Mouse (Mus musculus): ENCODE results near the gene Mycbpap.

The Mycbpap gene

GRCm38 (mm10) chr11:94528879-94529278 is 7.3 kb upstream of the Mycbpap start:
- no peak for DNase-seq

GRCm38 (mm10) chr11:94526171-94526879 is 4.8 kb upstream of the Mycbpap start:
- DNase-seq = no peak

- DNase-seq = no peak
These were observed 8.1 kb downstream of the Mycbpap start for GRCm38 (mm10) chr11:94513452-94513851.

GRCm38 (mm10) chr11:94508976-94509375 is 12.6 kb downstream of the Mycbpap start:
- peak; percentile 72 for DNase-seq

GRCm38 (mm10) chr11:94501482-94501881 is 20.1 kb downstream of the Mycbpap start:
- no peak for DNase-seq

- DNase-seq = no peak
These were observed 21.2 kb downstream of the Mycbpap start for GRCm38 (mm10) chr11:94500362-94500761.

- DNase-seq = peak; percentile 63
These were observed 21.8 kb downstream of the Mycbpap start, which contains the start of gene Epn3 for GRCm38 (mm10) chr11:94499661-94500152. Gene Epn3, minus strand, starts transcription at chr11:94499974.

- DNase-seq = peak; percentile 36
These were observed 22.5 kb downstream of the Mycbpap start for GRCm38 (mm10) chr11:94499035-94499434.

- peak; percentile 90 for DNase-seq
These were observed 23.2 kb downstream of the Mycbpap start for GRCm38 (mm10) chr11:94498093-94498996.

GRCm38 (mm10) chr11:94495415-94495814 is 26.1 kb downstream of the Mycbpap start:
- DNase-seq = peak; percentile 66

- no peak for DNase-seq
These were observed 29.8 kb downstream of the Mycbpap start for GRCm38 (mm10) chr11:94491749-94492099.

- DNase-seq = no peak
These were observed 30.4 kb downstream of the Mycbpap start for GRCm38 (mm10) chr11:94491035-94491748.

- DNase-seq = peak; percentile 43
These were observed 31.8 kb downstream of the Mycbpap start for GRCm38 (mm10) chr11:94489745-94490144.

GRCm38 (mm10) chr11:94488767-94489533 is 32.6 kb downstream of the Mycbpap start:
- no peak for DNase-seq

- peak; percentile 71 for DNase-seq
These were observed 35.5 kb downstream of the Mycbpap start, which contains the start of gene Spata20 for GRCm38 (mm10) chr11:94486001-94486400. Gene Spata20, minus strand, starts transcription at chr11:94486179.

GRCm38 (mm10) chr11:94485223-94485622 is 36.3 kb downstream of the Mycbpap start:
- DNase-seq = no peak

GRCm38 (mm10) chr11:94484636-94485035 is 36.9 kb downstream of the Mycbpap start:
- no peak for DNase-seq

GRCm38 (mm10) chr11:94483921-94484320 is 37.6 kb downstream of the Mycbpap start:
- DNase-seq = no peak

- DNase-seq = peak; percentile 51
These were observed 38.1 kb downstream of the Mycbpap start for GRCm38 (mm10) chr11:94483436-94483835.

GRCm38 (mm10) chr11:94482738-94483137 is 38.8 kb downstream of the Mycbpap start:
- DNase-seq = no peak

- DNase-seq = no peak
These were observed 39.6 kb downstream of the Mycbpap start for GRCm38 (mm10) chr11:94481963-94482362.

GRCm38 (mm10) chr11:94480382-94480781 is 41.2 kb downstream of the Mycbpap start:
- DNase-seq = no peak
